Mouse (Mus musculus) small intestine, adult 2 months (tissue): Measurements from ENCODE around the gene Ap3d1. TPM values are rescaled to one million over a fixed set of nuclear protein-coding genes. Genes with fewer than 3 reads are reported as not detected.

Experiments
- H3K27ac ChIP-seq: fragments of 200-500 bp; 2 replicates; pipeline ENCODE4 v1.5.1; 2012; ENCODE audit warnings: low read depth, low read length, control low read depth, inconsistent platforms; ENCODE audit not compliant: insufficient read depth
- H3K27me3 ChIP-seq: fragments of 200-500 bp; 2 replicates; pipeline ENCODE4 v1.6.1; 2012; ENCODE audit warnings: mild to moderate bottlenecking, moderate library complexity, low read length, inconsistent platforms; ENCODE audit not compliant: control insufficient read depth, insufficient read depth
- H3K36me3 ChIP-seq: fragments of 200-500 bp; 2 replicates; pipeline ENCODE4 v1.6.1; 2012; ENCODE audit warnings: mild to moderate bottlenecking, low read length, control low read depth, inconsistent platforms; ENCODE audit not compliant: control insufficient read depth, insufficient read depth
- H3K4me1 ChIP-seq: fragments of 200-500 bp; 2 replicates; pipeline ENCODE4 v1.6.1; 2012; ENCODE audit warnings: low read length, inconsistent platforms, mixed read lengths; ENCODE audit not compliant: control insufficient read depth, insufficient read depth, insufficient read length
- H3K4me3 ChIP-seq: fragments of 200-500 bp; 2 replicates; pipeline ENCODE4 v1.5.1; 2012; ENCODE audit warnings: low read depth, mild to moderate bottlenecking, control low read depth, inconsistent platforms, low read length, moderate library complexity
- CTCF ChIP-seq: fragments of 200-500 bp; IDR thresholded peaks from 2 replicates; pipeline ENCODE4 v1.5.1; 2012; ENCODE audit warnings: low read depth, mild to moderate bottlenecking, control low read depth, inconsistent platforms, low read length, moderate library complexity, mixed read lengths; ENCODE audit not compliant: insufficient replicate concordance, insufficient read length; ENCODE audit errors: extremely low read depth
- POLR2A ChIP-seq: fragments of 200-500 bp; IDR thresholded peaks from 2 replicates; pipeline ENCODE4 v1.6.1; 2012; ENCODE audit warnings: low read depth, mild to moderate bottlenecking, control low read depth, inconsistent platforms, low read length, moderate library complexity
- WGBS: fragments of 180-500 bp; shearing (Covaris S2); methylation state at CpG from one replicate; pipeline ENCODE4 v1.1.7; 2018; 5-methylcytosine and 5-hydroxymethylcytosine counted together
- polyA plus RNA-seq: library from polyadenylated mRNA; depleted of rRNA; stranded (reverse); fragments of >200 nt; gene quantifications from 2 replicates; pipeline ENCODE4 v1.2.3, GENCODE M21; 2012

The Ap3d1 gene
- polyA plus RNA-seq, 1 experiment, result 110 TPM

- WGBS, result 95% methylated on average over 5 of the region's 5 CpGs
- no peak for TF ChIP-seq CTCF
- TF ChIP-seq POLR2A, result no peak
- H3K4me3 ChIP-seq, result no peak overlapping the region
- H3K36me3 ChIP-seq, result peaks cover 26% of the 10 kb centered on the region
- no peaks in the 10 kb centered on the region for H3K27me3 ChIP-seq
- peaks cover 15% of the 10 kb centered on the region for H3K4me1 ChIP-seq
- H3K27ac ChIP-seq, result no peak overlapping the region
Measured at GRCm38 (mm10) chr10:80704418-80704817, 37.6 kb downstream of the Ap3d1 start.

DNA sequence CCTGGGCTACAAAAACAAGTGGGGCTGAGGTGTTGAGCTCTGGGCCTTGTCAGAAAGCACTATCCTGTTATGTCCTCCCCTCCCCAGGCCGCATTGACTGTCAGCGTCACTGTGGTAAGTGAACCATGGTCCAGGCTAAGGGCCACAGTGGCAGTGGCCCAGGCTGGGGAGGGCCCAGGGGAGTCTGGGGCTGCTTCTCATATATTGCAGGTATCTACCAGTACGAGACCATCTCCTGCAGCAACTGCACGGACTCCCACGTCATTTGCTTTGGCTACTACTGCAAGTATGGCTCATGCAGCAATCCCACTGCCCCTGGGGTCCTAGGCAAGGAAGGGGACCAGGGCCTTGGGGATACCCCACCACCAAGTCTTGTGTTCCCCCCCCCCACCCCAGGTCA, 38.4 kb downstream of the Ap3d1 start:
- Histone ChIP-seq H3K27me3 (no peaks in the 10 kb centered on the region), H3K36me3 (peaks cover 19% of the 10 kb centered on the region), H3K4me1 (peaks cover 15% of the 10 kb centered on the region), H3K27ac (no peak overlapping the region), H3K4me3 (no peak overlapping the region)
- WGBS, result 91% methylated on average over 5 of the region's 5 CpGs
- no peak for TF ChIP-seq CTCF
- TF ChIP-seq POLR2A, result no peak

DNA sequence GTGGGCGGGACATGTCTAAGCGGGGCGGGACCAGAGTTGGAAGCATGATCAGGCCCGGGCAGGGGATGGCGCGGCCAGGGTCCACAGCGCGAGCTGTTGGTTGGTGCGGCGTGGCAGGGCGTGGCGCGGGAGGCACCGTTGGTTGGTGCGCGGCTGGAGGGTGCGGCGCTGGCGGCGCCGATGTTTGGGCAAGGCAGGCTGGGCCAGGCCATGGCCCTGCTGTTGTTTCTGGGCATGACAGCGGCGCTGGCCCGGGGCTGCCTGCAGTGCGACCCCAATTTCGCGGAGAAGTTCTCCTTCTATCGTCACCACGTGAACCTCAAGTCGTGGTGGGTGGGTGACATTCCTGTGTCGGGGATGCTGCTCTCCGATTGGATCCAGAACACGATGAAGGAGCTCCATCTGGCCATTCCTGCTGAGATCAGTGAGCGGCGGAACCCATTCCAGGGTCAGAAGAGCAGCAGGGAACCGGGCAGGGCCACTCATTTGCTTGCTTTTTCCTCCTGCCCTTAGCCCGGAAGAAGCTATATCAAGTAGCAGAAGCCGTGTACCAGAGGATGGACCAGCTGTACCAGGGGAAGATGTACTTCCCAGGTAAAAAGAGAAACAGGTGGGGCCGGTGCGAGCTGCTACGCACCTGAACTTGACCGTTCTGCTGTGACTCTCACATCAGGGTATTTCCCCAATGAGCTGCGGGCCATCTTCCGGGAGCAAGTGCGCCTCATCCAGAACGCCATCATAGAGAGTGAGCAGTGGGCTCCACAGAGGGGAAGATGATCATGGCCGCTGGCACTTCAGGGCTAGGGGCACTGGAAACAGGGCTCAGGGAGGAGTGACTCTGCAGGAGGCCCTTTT, 39.3 kb downstream of the Ap3d1 start:
- Histone ChIP-seq H3K4me1 (peaks cover 15% of the 10 kb centered on the region), H3K36me3 (peaks cover 11% of the 10 kb centered on the region; the same call in 1 of the 2 replicates), H3K27ac (peak overlapping the region; percentile 73), H3K4me3 (peak overlapping the region; percentile 74), H3K27me3 (no peaks in the 10 kb centered on the region)
- TF ChIP-seq CTCF, result no peak
- peak; percentile 21; the same call in 1 of the 2 replicates for TF ChIP-seq POLR2A
- WGBS, result 1% methylated on average over 47 of the region's 47 CpGs

DNA sequence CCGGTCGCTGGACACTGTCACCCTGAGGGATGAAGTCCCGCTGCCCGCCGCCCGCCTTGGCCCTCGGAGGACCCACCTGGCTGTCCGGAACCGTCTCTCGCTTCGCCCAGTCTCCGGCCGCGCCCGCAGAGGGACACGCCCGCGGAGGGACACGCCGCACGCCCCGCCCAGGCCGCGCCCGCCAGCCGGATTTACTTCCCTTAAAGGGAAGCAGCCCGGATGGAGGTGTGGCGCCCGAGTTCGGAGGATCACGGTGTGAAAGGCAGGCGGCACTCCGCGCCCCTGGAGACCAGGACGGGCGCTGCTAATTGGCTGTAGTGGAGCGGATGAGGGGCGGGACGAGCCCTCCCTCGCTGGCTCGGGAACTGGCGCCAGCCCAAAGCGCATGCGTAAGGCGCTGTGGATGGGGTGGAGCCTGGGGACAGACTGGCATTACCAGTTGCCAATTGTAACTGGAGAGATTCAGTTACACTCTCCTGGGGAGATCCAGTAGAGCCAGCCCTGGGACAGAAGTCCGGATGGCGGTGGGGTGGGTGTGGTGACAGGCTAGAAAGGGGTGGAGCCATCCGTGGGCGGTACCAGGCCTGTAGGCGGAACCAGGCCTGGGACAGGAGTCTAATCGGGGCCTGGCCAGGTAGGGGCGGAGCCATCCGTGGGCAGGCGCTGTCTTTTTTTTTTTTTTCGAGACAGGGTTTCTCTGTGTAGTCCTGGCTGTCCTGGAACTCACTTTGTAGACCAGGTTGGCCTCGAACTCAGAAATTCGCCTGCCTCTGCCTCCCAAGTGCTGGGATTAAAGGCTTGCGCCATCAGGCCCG, 40.1 kb downstream of the Ap3d1 start, which contains the start of the genes Mob3a and Izumo4:
Gene Mob3a, minus strand, starts transcription at position 257 of the 815 bp plus-strand sequence.
Gene Izumo4, plus strand, starts transcription at position 464 of the 815 bp plus-strand sequence.
- Histone ChIP-seq H3K4me3 (peak within 1 kb of the TSS; percentile 74), H3K27ac (peak within 1 kb of the TSS; percentile 82), H3K4me1 (peaks cover 15% of the 10 kb centered on the region), H3K27me3 (no peaks in the 10 kb centered on the region), H3K36me3 (peaks cover 2% of the 10 kb centered on the region; the same call in 1 of the 2 replicates)
- peak; percentile 61 for TF ChIP-seq POLR2A
- 0 out of 2 replicates have a peak, but pooled peaks have one; percentile 4 for TF ChIP-seq CTCF
- under 1% methylated on average over 59 of the region's 59 CpGs for WGBS

DNA sequence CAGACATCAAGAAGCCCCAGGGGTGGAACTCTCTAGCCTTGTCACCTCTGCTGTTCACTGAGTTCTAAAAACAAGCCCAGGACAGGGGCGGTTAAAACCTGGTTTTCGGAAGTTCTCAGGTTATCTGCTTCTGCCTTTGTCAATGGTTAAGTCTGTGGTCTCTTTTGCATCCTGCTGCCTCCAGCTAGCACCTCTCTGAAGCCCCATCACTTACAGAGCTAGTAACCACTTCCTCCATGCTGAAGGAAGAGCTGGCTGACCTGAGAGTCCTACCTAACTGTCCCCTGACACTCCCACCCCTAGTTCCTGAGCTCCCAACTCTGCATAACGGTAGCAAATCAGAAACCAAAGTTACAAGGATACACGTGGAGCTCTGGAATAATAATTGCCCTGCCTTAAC, 41.3 kb downstream of the Ap3d1 start:
- Histone ChIP-seq H3K27me3 (no peaks in the 10 kb centered on the region), H3K36me3 (no peaks in the 10 kb centered on the region), H3K27ac (peak overlapping the region; percentile 82), H3K4me1 (peaks cover 19% of the 10 kb centered on the region), H3K4me3 (peak overlapping the region; percentile 74; the same call in 1 of the 2 replicates)
- no peak for TF ChIP-seq POLR2A
- TF ChIP-seq CTCF, result no peak
- 35% methylated on average over 4 of the region's 4 CpGs for WGBS

- Histone ChIP-seq H3K4me3 (peak overlapping the region; percentile 32), H3K27ac (peak overlapping the region; percentile 34), H3K27me3 (no peaks in the 10 kb centered on the region), H3K4me1 (peaks cover 19% of the 10 kb centered on the region), H3K36me3 (no peaks in the 10 kb centered on the region)
- TF ChIP-seq CTCF, result no peak
- TF ChIP-seq POLR2A, result no peak
- WGBS, result 76% methylated on average over 7 of the region's 7 CpGs
Measured at GRCm38 (mm10) chr10:80700038-80700504, 42.0 kb downstream of the Ap3d1 start.
